10 mouse cellular contexts compared by ENCODE assay signal in the genomic region with DNA sequence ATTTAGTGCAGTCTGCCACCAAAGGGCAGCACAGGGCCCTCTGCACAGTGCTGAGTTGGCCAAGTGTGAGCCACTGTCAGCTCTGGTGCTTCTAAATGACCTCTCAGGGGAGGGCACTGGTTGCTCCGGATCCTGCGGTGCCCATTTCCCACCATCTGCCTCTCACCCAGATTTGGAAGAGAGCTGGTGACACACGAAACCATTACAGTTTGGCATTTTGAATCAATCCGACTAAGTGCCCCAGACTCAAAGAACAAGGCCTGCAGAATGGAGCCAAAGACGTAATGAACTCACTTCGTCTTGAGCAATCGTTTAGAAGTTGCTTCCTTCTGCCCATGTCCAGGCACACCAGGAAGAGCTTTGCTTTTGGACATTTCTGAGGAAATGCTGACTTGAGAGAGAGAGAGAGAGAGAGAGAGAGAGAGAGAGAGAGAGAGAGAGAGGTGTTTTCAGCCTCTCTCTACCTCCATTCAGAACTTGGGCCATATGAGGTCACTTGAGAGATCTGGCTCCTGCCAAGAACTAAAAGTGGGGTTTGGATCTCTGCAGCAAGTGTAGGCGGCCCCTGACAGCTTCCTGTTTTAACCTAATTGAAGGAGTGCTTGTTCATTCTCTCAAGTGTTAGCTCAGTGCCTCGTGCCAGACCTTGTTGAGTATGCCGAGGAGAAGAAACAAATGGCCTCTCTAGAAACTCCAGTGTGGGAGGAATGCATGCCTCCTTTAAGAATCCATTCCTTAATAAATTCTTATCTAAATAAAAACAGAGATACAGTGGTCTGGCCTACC. TPM values are rescaled to one million over a fixed set of nuclear protein-coding genes. Genes with fewer than 3 reads are reported as not detected.
DNase-seq lines count a peak whose midpoint lies in the region; ATAC-seq and TF ChIP-seq lines count a peak whose summit lies in the region.
"Had no signal": no experiment of that assay in that cellular context is flagged by ENCODE, and none has a peak within 500 bp of the region (broad histone marks: within the 10 kb centered on the region; RNA-seq: fewer than 3 reads in every experiment).

No protein-coding gene starts in this region.

- 59% methylated on average over 10 of the region's 10 CpGs for WGBS in heart, embryonic 14.5 days
- WGBS in hindbrain, postnatal 0 days = 67% methylated on average over 10 of the region's 10 CpGs

- peak; percentile 70 for DNase-seq in layer of hippocampus, adult 9-11 months
- no peak for DNase-seq in layer of hippocampus, postnatal 36 days
- peak; percentile 55 for DNase-seq in brain, embryonic 14.5 days (ENCODE audit: low read depth)
- DNase-seq in lung, postnatal 36 days = peak; percentile 95
- no peak for DNase-seq in hindbrain, postnatal 0 days (ENCODE audit: low spot score)
- DNase-seq in retina, embryonic 14.5 days (ENCODE audit: low spot score) = no peak
- DNase-seq in layer of hippocampus, adult 9-10 months (ENCODE audit: low spot score) = no peak

- TF ChIP-seq CTCF in brain, embryonic 14.5 days (IDR thresholded peaks at IDR 0.05; ENCODE audit: borderline replicate concordance, extremely low read depth, insufficient read depth, insufficient read length) = no peak
- no peak for TF ChIP-seq CTCF in hindbrain, postnatal 0 days (IDR thresholded peaks at IDR 0.05; ENCODE audit: low read depth)

- H3K9ac ChIP-seq in heart, embryonic 14.5 days (ENCODE audit: low read length) = no peak overlapping the region
- H3K9ac ChIP-seq in hindbrain, postnatal 0 days (replicated peaks; ENCODE audit: low read length) = no peak overlapping the region
- H3K9ac ChIP-seq: embryonic facial prominence, embryonic 12.5 days; liver, embryonic 15.5 days had no signal

- no peaks in the 10 kb centered on the region for H3K9me3 ChIP-seq in heart, embryonic 14.5 days (ENCODE audit: control insufficient read depth, low read length)
- no peaks in the 10 kb centered on the region for H3K9me3 ChIP-seq in hindbrain, postnatal 0 days (ENCODE audit: low read length)
- H3K9me3 ChIP-seq: embryonic facial prominence, embryonic 12.5 days; liver, embryonic 15.5 days had no signal

- peak; percentile 40; the same call in 1 of the 2 replicates for ATAC-seq in heart, embryonic 14.5 days (ENCODE audit: insufficient number of reproducible peaks, insufficient read depth, low FRiP score, low read depth)
- ATAC-seq in hindbrain, postnatal 0 days = no peak

- H3K4me1 ChIP-seq in heart, embryonic 14.5 days (ENCODE audit: control insufficient read depth in 2 of 2, insufficient read depth in 2 of 2, low read length in 2 of 2) = peaks cover 19 to 24% of the 10 kb centered on the region in 2 experiments
- no peaks in the 10 kb centered on the region; the same call in 1 of the 2 replicates for H3K4me1 ChIP-seq in hindbrain, postnatal 0 days (ENCODE audit: insufficient read depth, low read length)

- H3K4me2 ChIP-seq in heart, embryonic 14.5 days (ENCODE audit: low read length) = no peak overlapping the region
- no peak overlapping the region for H3K4me2 ChIP-seq in hindbrain, postnatal 0 days (ENCODE audit: low read depth, low read length)

- TF ChIP-seq POLR2A in brain, embryonic 14.5 days (IDR thresholded peaks at IDR 0.05; ENCODE audit: borderline replicate concordance, extremely low read depth, insufficient read depth, insufficient read length, poor library complexity, severe bottlenecking) = no peak

- no peak overlapping the region for H3K4me3 ChIP-seq in heart, embryonic 14.5 days (ENCODE audit: control insufficient read depth in 1 of 2, insufficient read depth in 1 of 2, low read depth in 1 of 2, low read length in 2 of 2)
- no peak overlapping the region for H3K4me3 ChIP-seq in hindbrain, postnatal 0 days (ENCODE audit: low read length)
- H3K4me3 ChIP-seq: embryonic facial prominence, embryonic 12.5 days; liver, embryonic 15.5 days had no signal

- peak overlapping the region in 1 of 2 experiments; percentile 43; a peak in 2 of 4 replicates for H3K27ac ChIP-seq in heart, embryonic 14.5 days (replicated peaks in 1 of 2; ENCODE audit: control insufficient read depth in 1 of 2, insufficient read depth in 1 of 2, low read depth in 2 of 2, low read length in 2 of 2)
- H3K27ac ChIP-seq in hindbrain, postnatal 0 days = no peak overlapping the region
- H3K27ac ChIP-seq: embryonic facial prominence, embryonic 12.5 days; liver, embryonic 15.5 days had no signal

- 0 out of 2 replicates have a peak, but pooled peaks cover 1% of the 10 kb centered on the region for H3K36me3 ChIP-seq in heart, embryonic 14.5 days (ENCODE audit: control insufficient read depth, insufficient read depth, low read length)
- no peaks in the 10 kb centered on the region for H3K36me3 ChIP-seq in hindbrain, postnatal 0 days (ENCODE audit: insufficient read depth, low read length)
- H3K36me3 ChIP-seq: embryonic facial prominence, embryonic 12.5 days; liver, embryonic 15.5 days had no signal

- H3K27me3 ChIP-seq in heart, embryonic 14.5 days (ENCODE audit: control insufficient read depth, insufficient read depth, low read length) = no peaks in the 10 kb centered on the region
- H3K27me3 ChIP-seq in hindbrain, postnatal 0 days (ENCODE audit: insufficient read depth, low read length) = no peaks in the 10 kb centered on the region
- H3K27me3 ChIP-seq: embryonic facial prominence, embryonic 12.5 days; liver, embryonic 15.5 days had no signal

RNA-seq across cellular contexts. Expression of a gene that starts 28.5 kb away (rescaled TPM):
- total RNA-seq in layer of hippocampus, postnatal 36 days (2021) = 1 to 10 TPM; 1.1 to 1.3 TPM
- polyA plus RNA-seq in brain, embryonic 14.5 days (2012; rRNA removed) = 6.0 and 7.7 TPM in 2 replicates
- polyA plus RNA-seq in heart, embryonic 14.5 days (2014; fragmentation: Nextera tagmentation; extraction: Ambion mirVana) = 11.8 and 12.2 TPM in 2 replicates
- total RNA-seq in hindbrain, postnatal 0 days (2014; rRNA removed) = 6.7 and 8.4 TPM in 2 replicates
- 3.3 and 3.9 TPM in 2 replicates for polyA plus RNA-seq in hindbrain, postnatal 0 days (2015; fragmentation: Nextera tagmentation; extraction: Ambion mirVana)

RNA-seq across cellular contexts. Expression of a gene that starts 31.4 kb away (rescaled TPM):
- total RNA-seq in layer of hippocampus, postnatal 36 days (2021) = under 1 TPM; 0.25 to 0.48 TPM
- polyA plus RNA-seq in brain, embryonic 14.5 days (2012; rRNA removed) = 0.08 and 0.14 TPM in 2 replicates
- polyA plus RNA-seq in heart, embryonic 14.5 days (2014; fragmentation: Nextera tagmentation; extraction: Ambion mirVana) = 0.27 and 0.62 TPM in 2 replicates
- total RNA-seq in hindbrain, postnatal 0 days (2014; rRNA removed) = 0.36 and 0.68 TPM in 2 replicates
- 0.13 TPM in 1 of 2 replicates, not detected in the other for polyA plus RNA-seq in hindbrain, postnatal 0 days (2015; fragmentation: Nextera tagmentation; extraction: Ambion mirVana)

Comparison
In these comparisons a context has a peak if more than half of its experiments do, and no peak if none do; other contexts are left out.
1. DNase-seq: peak in layer of hippocampus, adult 9-11 months (single experiment), brain, embryonic 14.5 days (single experiment) and lung, postnatal 36 days (single experiment); none in layer of hippocampus, postnatal 36 days (0 of 2), hindbrain, postnatal 0 days (single experiment), retina, embryonic 14.5 days (single experiment) and layer of hippocampus, adult 9-10 months (single experiment).